Mouse (Mus musculus): ENCODE results near the gene Nfkbib. TPM values are rescaled to one million over a fixed set of nuclear protein-coding genes. Genes with fewer than 3 reads are reported as not detected.

Nfkbib gene
- polyA plus RNA-seq, 1 experiment from 2014 or later: 33.4 TPM

- Histone ChIP-seq H3K9me3 (replicated peaks; ENCODE audit: control insufficient read depth, low read length) (no peaks in the 10 kb centered on the region), H3K9ac (replicated peaks; ENCODE audit: low read length) (no peak overlapping the region), H3K4me2 (ENCODE audit: low read depth, low read length) (no peak overlapping the region), H3K4me3 (ENCODE audit: low read depth, low read length) (no peak overlapping the region), H3K4me1 (ENCODE audit: control insufficient read depth, insufficient read depth, low read length) (no peaks in the 10 kb centered on the region), H3K27me3 (ENCODE audit: control insufficient read depth, insufficient read depth, low read length) (no peaks in the 10 kb centered on the region), H3K36me3 (replicated peaks; ENCODE audit: control insufficient read depth, insufficient read depth, low read depth, low read length) (no peaks in the 10 kb centered on the region), H3K27ac (replicated peaks; ENCODE audit: low read depth, low read length) (no peak overlapping the region)
- 91% methylated on average over 11 of the region's 11 CpGs for WGBS
- no peak for ATAC-seq (replicated peaks; ENCODE audit: insufficient number of reproducible peaks, low FRiP score, low TSS enrichment, low read depth)
- DNase-seq (ENCODE audit: low spot score): no peak
Observed at GRCm38 (mm10) chr7:28771867-28772266, 4.6 kb upstream of the Nfkbib start.

GRCm38 (mm10) chr7:28770309-28770708, 3.0 kb upstream of the Nfkbib start:
- no peak overlapping the region for H3K4me3 ChIP-seq (ENCODE audit: low read depth, low read length)
- no peak for ATAC-seq (replicated peaks; ENCODE audit: insufficient number of reproducible peaks, low FRiP score, low TSS enrichment, low read depth)
- no peak overlapping the region for H3K4me2 ChIP-seq (ENCODE audit: low read depth, low read length)
- H3K36me3 ChIP-seq (replicated peaks; ENCODE audit: control insufficient read depth, insufficient read depth, low read depth, low read length): no peaks in the 10 kb centered on the region
- no peak overlapping the region for H3K27ac ChIP-seq (replicated peaks; ENCODE audit: low read depth, low read length)
- H3K9me3 ChIP-seq (replicated peaks; ENCODE audit: control insufficient read depth, low read length): no peaks in the 10 kb centered on the region
- H3K27me3 ChIP-seq (ENCODE audit: control insufficient read depth, insufficient read depth, low read length): no peaks in the 10 kb centered on the region
- no peak for DNase-seq (ENCODE audit: low spot score)
- no peaks in the 10 kb centered on the region for H3K4me1 ChIP-seq (ENCODE audit: control insufficient read depth, insufficient read depth, low read length)
- WGBS: 92% methylated on average over 3 of the region's 3 CpGs
- H3K9ac ChIP-seq (replicated peaks; ENCODE audit: low read length): no peak overlapping the region

GRCm38 (mm10) chr7:28769414-28769958, 2.2 kb upstream of the Nfkbib start:
- H3K4me1 ChIP-seq (ENCODE audit: control insufficient read depth, insufficient read depth, low read length): no peaks in the 10 kb centered on the region
- ATAC-seq (replicated peaks; ENCODE audit: insufficient number of reproducible peaks, low FRiP score, low TSS enrichment, low read depth) (no peak), DNase-seq (ENCODE audit: low spot score) (no peak)
- H3K4me3 ChIP-seq (ENCODE audit: low read depth, low read length): no peak overlapping the region
- H3K9ac ChIP-seq (replicated peaks; ENCODE audit: low read length): no peak overlapping the region
- 91% methylated on average over 9 of the region's 9 CpGs for WGBS
- no peaks in the 10 kb centered on the region for H3K36me3 ChIP-seq (replicated peaks; ENCODE audit: control insufficient read depth, insufficient read depth, low read depth, low read length)
- no peak overlapping the region for H3K27ac ChIP-seq (replicated peaks; ENCODE audit: low read depth, low read length)
- H3K9me3 ChIP-seq (replicated peaks; ENCODE audit: control insufficient read depth, low read length): no peaks in the 10 kb centered on the region
- H3K4me2 ChIP-seq (ENCODE audit: low read depth, low read length): no peak overlapping the region
- H3K27me3 ChIP-seq (ENCODE audit: control insufficient read depth, insufficient read depth, low read length): no peaks in the 10 kb centered on the region

GRCm38 (mm10) chr7:28766910-28767309, 402 bp downstream of the Nfkbib start:
- Histone ChIP-seq H3K36me3 (replicated peaks; ENCODE audit: control insufficient read depth, insufficient read depth, low read depth, low read length) (no peaks in the 10 kb centered on the region), H3K27me3 (ENCODE audit: control insufficient read depth, insufficient read depth, low read length) (no peaks in the 10 kb centered on the region), H3K9ac (replicated peaks; ENCODE audit: low read length) (peak overlapping the region; percentile 66), H3K4me2 (ENCODE audit: low read depth, low read length) (peak overlapping the region; percentile 54), H3K9me3 (replicated peaks; ENCODE audit: control insufficient read depth, low read length) (no peaks in the 10 kb centered on the region), H3K4me3 (ENCODE audit: low read depth, low read length) (peak overlapping the region; percentile 83), H3K4me1 (ENCODE audit: control insufficient read depth, insufficient read depth, low read length) (no peaks in the 10 kb centered on the region), H3K27ac (replicated peaks; ENCODE audit: low read depth, low read length) (no peak overlapping the region)
- DNase-seq (ENCODE audit: low spot score): no peak
- 5% methylated on average over 14 of the region's 14 CpGs for WGBS
- 0 out of 2 replicates have a peak, but pooled peaks have one; percentile 4 for ATAC-seq (replicated peaks; ENCODE audit: insufficient number of reproducible peaks, low FRiP score, low TSS enrichment, low read depth)

- H3K36me3 ChIP-seq (replicated peaks; ENCODE audit: control insufficient read depth, insufficient read depth, low read depth, low read length): no peaks in the 10 kb centered on the region
- under 1% methylated on average over 45 of the region's 45 CpGs for WGBS
- H3K9ac ChIP-seq (replicated peaks; ENCODE audit: low read length): peak within 1 kb of the TSS; percentile 66
- peak within 1 kb of the TSS; percentile 83 for H3K4me3 ChIP-seq (ENCODE audit: low read depth, low read length)
- no peak within 1 kb of the TSS for H3K27ac ChIP-seq (replicated peaks; ENCODE audit: low read depth, low read length)
- no peaks in the 10 kb centered on the region for H3K27me3 ChIP-seq (ENCODE audit: control insufficient read depth, insufficient read depth, low read length)
- no peaks in the 10 kb centered on the region for H3K9me3 ChIP-seq (replicated peaks; ENCODE audit: control insufficient read depth, low read length)
- H3K4me1 ChIP-seq (ENCODE audit: control insufficient read depth, insufficient read depth, low read length): no peaks in the 10 kb centered on the region
- H3K4me2 ChIP-seq (ENCODE audit: low read depth, low read length): peak within 1 kb of the TSS; percentile 54
- ATAC-seq (replicated peaks; ENCODE audit: insufficient number of reproducible peaks, low FRiP score, low TSS enrichment, low read depth) (peak; percentile 97), DNase-seq (ENCODE audit: low spot score) (peak; percentile 99)
Observed at GRCm38 (mm10) chr7:28766173-28766879, 986 bp downstream of the Nfkbib start, which contains the start of gene Sirt2. Sirt2 (plus strand) TSS chr7:28766735.

- H3K4me2 ChIP-seq (ENCODE audit: low read depth, low read length): 0 out of 2 replicates have a peak overlapping the region, but pooled peaks have one; percentile 1
- WGBS: 86% methylated on average over 6 of the region's 6 CpGs
- no peak overlapping the region for H3K4me3 ChIP-seq (ENCODE audit: low read depth, low read length)
- ATAC-seq (replicated peaks; ENCODE audit: insufficient number of reproducible peaks, low FRiP score, low TSS enrichment, low read depth): no peak
- no peaks in the 10 kb centered on the region for H3K27me3 ChIP-seq (ENCODE audit: control insufficient read depth, insufficient read depth, low read length)
- H3K36me3 ChIP-seq (replicated peaks; ENCODE audit: control insufficient read depth, insufficient read depth, low read depth, low read length): no peaks in the 10 kb centered on the region
- no peak for DNase-seq (ENCODE audit: low spot score)
- no peak overlapping the region for H3K27ac ChIP-seq (replicated peaks; ENCODE audit: low read depth, low read length)
- H3K4me1 ChIP-seq (ENCODE audit: control insufficient read depth, insufficient read depth, low read length): no peaks in the 10 kb centered on the region
- H3K9me3 ChIP-seq (replicated peaks; ENCODE audit: control insufficient read depth, low read length): no peaks in the 10 kb centered on the region
- H3K9ac ChIP-seq (replicated peaks; ENCODE audit: low read length): no peak overlapping the region
Observed at GRCm38 (mm10) chr7:28765211-28765610, 2.1 kb downstream of the Nfkbib start.

GRCm38 (mm10) chr7:28761907-28762306, 5.4 kb downstream of the Nfkbib start:
- Histone ChIP-seq H3K9me3 (replicated peaks; ENCODE audit: control insufficient read depth, low read length) (no peaks in the 10 kb centered on the region), H3K4me1 (ENCODE audit: control insufficient read depth, insufficient read depth, low read length) (no peaks in the 10 kb centered on the region), H3K9ac (replicated peaks; ENCODE audit: low read length) (no peak overlapping the region), H3K36me3 (replicated peaks; ENCODE audit: control insufficient read depth, insufficient read depth, low read depth, low read length) (peaks cover 3% of the 10 kb centered on the region; the same call in 1 of the 2 replicates), H3K27me3 (ENCODE audit: control insufficient read depth, insufficient read depth, low read length) (no peaks in the 10 kb centered on the region), H3K27ac (replicated peaks; ENCODE audit: low read depth, low read length) (no peak overlapping the region), H3K4me2 (ENCODE audit: low read depth, low read length) (no peak overlapping the region), H3K4me3 (ENCODE audit: low read depth, low read length) (no peak overlapping the region)
- 93% methylated on average over 9 of the region's 9 CpGs for WGBS
- ATAC-seq (replicated peaks; ENCODE audit: insufficient number of reproducible peaks, low FRiP score, low TSS enrichment, low read depth) (no peak), DNase-seq (ENCODE audit: low spot score) (no peak)

- DNase-seq (ENCODE audit: low spot score): no peak
- ATAC-seq (replicated peaks; ENCODE audit: insufficient number of reproducible peaks, low FRiP score, low TSS enrichment, low read depth): no peak
- no peak overlapping the region for H3K4me3 ChIP-seq (ENCODE audit: low read depth, low read length)
- WGBS: 82% methylated on average over 13 of the region's 13 CpGs
- H3K9me3 ChIP-seq (replicated peaks; ENCODE audit: control insufficient read depth, low read length): no peaks in the 10 kb centered on the region
- H3K4me1 ChIP-seq (ENCODE audit: control insufficient read depth, insufficient read depth, low read length): no peaks in the 10 kb centered on the region
- peaks cover 3% of the 10 kb centered on the region; the same call in 1 of the 2 replicates for H3K36me3 ChIP-seq (replicated peaks; ENCODE audit: control insufficient read depth, insufficient read depth, low read depth, low read length)
- no peak overlapping the region for H3K9ac ChIP-seq (replicated peaks; ENCODE audit: low read length)
- peaks cover 5% of the 10 kb centered on the region; the same call in 1 of the 2 replicates for H3K27me3 ChIP-seq (ENCODE audit: control insufficient read depth, insufficient read depth, low read length)
- no peak overlapping the region for H3K27ac ChIP-seq (replicated peaks; ENCODE audit: low read depth, low read length)
- no peak overlapping the region for H3K4me2 ChIP-seq (ENCODE audit: low read depth, low read length)
Observed at GRCm38 (mm10) chr7:28758623-28759022, 8.7 kb downstream of the Nfkbib start.
